Mouse (Mus musculus): ENCODE data around the gene Lin54. TPM values are rescaled to one million over a fixed set of nuclear protein-coding genes. Genes with fewer than 3 reads are reported as not detected.
A peak's percentile ranks its signal among the peaks of the same experiment; 100 is the strongest.

Gene Lin54
- polyA plus RNA-seq (2016; fragmentation: Nextera tagmentation; extraction: Ambion mirVana), result 10.4 and 13.4 TPM in 2 replicates

GRCm38 (mm10) chr5:100500458-100500961 is at the start of gene Lin54:
Gene Lin54, minus strand, starts transcription at chr5:100500639.
- Histone ChIP-seq H3K4me3 (peak within 1 kb of the TSS; percentile 88), H3K27ac (peak within 1 kb of the TSS; percentile 84), H3K27me3 (ENCODE audit: insufficient read depth, poor library complexity, severe bottlenecking) (no peaks in the 10 kb centered on the region), H3K36me3 (no peaks in the 10 kb centered on the region), H3K4me1 (peaks cover 18% of the 10 kb centered on the region), H3K9me3 (no peaks in the 10 kb centered on the region)
- WGBS, result 8% methylated on average over 60 of the region's 60 CpGs
- DNase-seq (ENCODE audit: low spot score), result peak; percentile 97

- WGBS, result 84% methylated on average over 1 of the region's 1 CpGs
- no peaks in the 10 kb centered on the region for H3K27me3 ChIP-seq (ENCODE audit: insufficient read depth, poor library complexity, severe bottlenecking)
- H3K4me3 ChIP-seq, result no peak overlapping the region
- no peaks in the 10 kb centered on the region for H3K9me3 ChIP-seq
- H3K4me1 ChIP-seq, result no peaks in the 10 kb centered on the region
- no peak overlapping the region for H3K27ac ChIP-seq
- peak; percentile 67 for DNase-seq (ENCODE audit: low spot score)
- H3K36me3 ChIP-seq, result peaks cover 48% of the 10 kb centered on the region
These were observed 49.7 kb upstream of the Lin54 start for GRCm38 (mm10) chr5:100550151-100550550.

- Histone ChIP-seq H3K27ac (no peak overlapping the region), H3K27me3 (ENCODE audit: insufficient read depth, poor library complexity, severe bottlenecking) (no peaks in the 10 kb centered on the region), H3K36me3 (peaks cover 56% of the 10 kb centered on the region), H3K4me3 (no peak overlapping the region), H3K9me3 (no peaks in the 10 kb centered on the region), H3K4me1 (no peaks in the 10 kb centered on the region)
- WGBS, result 92% methylated on average over 4 of the region's 4 CpGs
- peak; percentile 63 for DNase-seq (ENCODE audit: low spot score)
These were observed 48.9 kb upstream of the Lin54 start for GRCm38 (mm10) chr5:100549311-100549710.

DNA sequence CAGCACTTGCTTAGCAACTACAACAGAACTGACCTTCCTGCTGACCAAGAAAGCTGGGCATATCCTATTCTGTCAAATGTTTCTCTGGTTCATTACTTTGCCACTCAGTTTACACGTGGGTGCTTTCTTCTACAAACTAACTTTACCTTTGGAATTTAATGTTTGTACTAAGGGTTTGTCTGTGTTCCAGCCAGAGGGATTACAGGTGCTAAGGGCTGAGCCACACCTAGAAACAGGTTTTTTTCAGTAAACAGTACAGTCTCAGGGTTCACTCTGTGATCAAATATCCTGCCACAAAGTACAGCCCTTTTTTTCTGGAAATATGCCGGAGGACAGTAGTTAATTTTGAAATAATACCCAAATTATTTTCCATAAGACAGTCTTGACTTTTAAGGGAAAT is 47.8 kb upstream of the Lin54 start:
- no peak overlapping the region for H3K27ac ChIP-seq
- no peaks in the 10 kb centered on the region for H3K27me3 ChIP-seq (ENCODE audit: insufficient read depth, poor library complexity, severe bottlenecking)
- H3K4me3 ChIP-seq, result no peak overlapping the region
- H3K36me3 ChIP-seq, result peaks cover 67% of the 10 kb centered on the region
- no peaks in the 10 kb centered on the region for H3K4me1 ChIP-seq
- no peak for DNase-seq (ENCODE audit: low spot score)
- WGBS, result 95% methylated on average over 2 of the region's 2 CpGs
- no peaks in the 10 kb centered on the region for H3K9me3 ChIP-seq

GRCm38 (mm10) chr5:100546294-100547080 is 46.0 kb upstream of the Lin54 start:
- 88% methylated on average over 6 of the region's 6 CpGs for WGBS
- H3K27ac ChIP-seq, result no peak overlapping the region
- no peak overlapping the region for H3K4me3 ChIP-seq
- H3K4me1 ChIP-seq, result no peaks in the 10 kb centered on the region
- H3K9me3 ChIP-seq, result no peaks in the 10 kb centered on the region
- no peaks in the 10 kb centered on the region for H3K27me3 ChIP-seq (ENCODE audit: insufficient read depth, poor library complexity, severe bottlenecking)
- peak; percentile 59 for DNase-seq (ENCODE audit: low spot score)
- H3K36me3 ChIP-seq, result peaks cover 84% of the 10 kb centered on the region

DNA sequence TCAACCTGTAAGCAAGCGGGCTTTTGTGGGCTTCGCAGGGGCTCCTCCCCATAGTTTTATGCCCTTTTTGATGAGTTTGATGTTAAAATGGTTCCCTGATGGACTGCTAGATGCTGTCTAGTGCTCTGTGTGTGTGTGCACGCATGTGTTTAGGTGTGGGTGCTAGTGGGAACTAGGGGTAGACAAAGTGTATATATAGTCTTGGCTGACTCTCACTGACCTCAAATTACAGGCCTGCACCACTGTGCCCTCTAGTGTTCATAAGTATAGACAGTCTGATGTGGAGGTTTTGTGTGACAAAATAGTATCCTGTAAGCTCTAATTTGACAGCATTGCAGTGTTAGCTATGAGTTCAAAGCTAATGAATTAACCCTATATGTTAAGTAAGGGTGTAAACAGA is 36.2 kb upstream of the Lin54 start:
- Histone ChIP-seq H3K27me3 (ENCODE audit: insufficient read depth, poor library complexity, severe bottlenecking) (no peaks in the 10 kb centered on the region), H3K4me1 (peaks cover 3% of the 10 kb centered on the region; the same call in 1 of the 2 replicates), H3K9me3 (no peaks in the 10 kb centered on the region), H3K27ac (no peak overlapping the region), H3K4me3 (no peak overlapping the region), H3K36me3 (peaks cover 76% of the 10 kb centered on the region)
- 87% methylated on average over 3 of the region's 3 CpGs for WGBS
- no peak for DNase-seq (ENCODE audit: low spot score)

- H3K36me3 ChIP-seq, result peaks cover 78% of the 10 kb centered on the region
- 74% methylated on average over 7 of the region's 7 CpGs for WGBS
- no peak overlapping the region for H3K27ac ChIP-seq
- no peak for DNase-seq (ENCODE audit: low spot score)
- no peak overlapping the region for H3K4me3 ChIP-seq
- H3K4me1 ChIP-seq, result peaks cover 3% of the 10 kb centered on the region; the same call in 1 of the 2 replicates
- no peaks in the 10 kb centered on the region for H3K27me3 ChIP-seq (ENCODE audit: insufficient read depth, poor library complexity, severe bottlenecking)
- H3K9me3 ChIP-seq, result no peaks in the 10 kb centered on the region
These were observed 35.4 kb upstream of the Lin54 start for GRCm38 (mm10) chr5:100535826-100536225.

GRCm38 (mm10) chr5:100526164-100526563 is 25.7 kb upstream of the Lin54 start:
- Histone ChIP-seq H3K36me3 (peaks cover 49% of the 10 kb centered on the region), H3K4me3 (no peak overlapping the region), H3K27ac (no peak overlapping the region), H3K4me1 (peaks cover 4% of the 10 kb centered on the region; the same call in 1 of the 2 replicates), H3K9me3 (no peaks in the 10 kb centered on the region), H3K27me3 (ENCODE audit: insufficient read depth, poor library complexity, severe bottlenecking) (no peaks in the 10 kb centered on the region)
- WGBS, result 52% methylated on average over 7 of the region's 7 CpGs
- DNase-seq (ENCODE audit: low spot score), result no peak

DNA sequence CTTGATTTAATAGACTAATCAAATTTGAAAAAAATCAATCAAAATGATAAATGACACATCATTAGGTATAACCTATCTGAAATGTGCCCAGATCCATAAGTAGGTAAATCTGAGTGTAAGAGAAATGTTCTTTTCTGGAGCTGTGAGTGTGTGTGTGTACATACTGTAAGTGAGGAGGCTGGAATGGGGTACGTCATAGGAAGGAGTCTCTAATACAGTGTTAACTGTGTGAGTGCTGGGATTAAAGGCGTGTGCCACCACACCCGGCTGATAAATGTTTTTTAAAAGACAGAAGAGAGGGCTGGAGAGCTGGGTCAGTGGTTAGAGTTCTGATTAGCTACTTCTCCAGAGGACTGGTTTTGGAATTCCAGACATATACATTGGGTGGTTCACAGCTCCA is 25.2 kb upstream of the Lin54 start:
- WGBS, result 61% methylated on average over 3 of the region's 3 CpGs
- no peak overlapping the region for H3K4me3 ChIP-seq
- DNase-seq (ENCODE audit: low spot score), result no peak
- no peaks in the 10 kb centered on the region for H3K9me3 ChIP-seq
- H3K27me3 ChIP-seq (ENCODE audit: insufficient read depth, poor library complexity, severe bottlenecking), result no peaks in the 10 kb centered on the region
- H3K36me3 ChIP-seq, result peaks cover 44% of the 10 kb centered on the region
- H3K27ac ChIP-seq, result no peak overlapping the region
- peaks cover 4% of the 10 kb centered on the region; the same call in 1 of the 2 replicates for H3K4me1 ChIP-seq

- no peak for DNase-seq (ENCODE audit: low spot score)
- H3K36me3 ChIP-seq, result peaks cover 37% of the 10 kb centered on the region
- peaks cover 4% of the 10 kb centered on the region for H3K4me1 ChIP-seq
- 95% methylated on average over 9 of the region's 9 CpGs for WGBS
- no peak overlapping the region for H3K4me3 ChIP-seq
- no peak overlapping the region for H3K27ac ChIP-seq
- no peaks in the 10 kb centered on the region for H3K9me3 ChIP-seq
- no peaks in the 10 kb centered on the region for H3K27me3 ChIP-seq (ENCODE audit: insufficient read depth, poor library complexity, severe bottlenecking)
These were observed 24.5 kb upstream of the Lin54 start for GRCm38 (mm10) chr5:100524921-100525320.

DNA sequence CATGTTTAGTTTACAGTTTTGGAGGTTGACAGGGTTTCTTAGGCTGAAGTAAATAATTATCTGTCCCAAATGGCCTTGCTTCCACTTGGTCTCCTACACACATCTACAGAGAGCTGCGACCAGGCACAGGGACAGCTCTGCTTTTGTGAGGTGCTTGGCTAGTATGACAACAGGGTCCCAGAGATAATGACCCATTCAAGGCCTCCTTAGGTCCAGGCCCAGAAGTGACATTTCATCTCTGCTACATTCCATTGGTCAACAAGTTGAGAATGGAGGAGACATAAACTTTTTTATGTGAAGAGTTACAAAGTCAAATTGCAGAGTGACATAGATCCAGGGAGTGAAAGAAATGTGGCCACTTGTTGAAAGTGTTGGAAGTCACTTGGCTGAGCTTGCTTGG is 22.9 kb upstream of the Lin54 start:
- no peaks in the 10 kb centered on the region for H3K27me3 ChIP-seq (ENCODE audit: insufficient read depth, poor library complexity, severe bottlenecking)
- peaks cover 21% of the 10 kb centered on the region for H3K36me3 ChIP-seq
- no peaks in the 10 kb centered on the region for H3K9me3 ChIP-seq
- no peak overlapping the region for H3K4me3 ChIP-seq
- H3K4me1 ChIP-seq, result peaks cover 10% of the 10 kb centered on the region
- H3K27ac ChIP-seq, result no peak overlapping the region
- no peak for DNase-seq (ENCODE audit: low spot score)
- 87% methylated on average over 1 of the region's 1 CpGs for WGBS

DNA sequence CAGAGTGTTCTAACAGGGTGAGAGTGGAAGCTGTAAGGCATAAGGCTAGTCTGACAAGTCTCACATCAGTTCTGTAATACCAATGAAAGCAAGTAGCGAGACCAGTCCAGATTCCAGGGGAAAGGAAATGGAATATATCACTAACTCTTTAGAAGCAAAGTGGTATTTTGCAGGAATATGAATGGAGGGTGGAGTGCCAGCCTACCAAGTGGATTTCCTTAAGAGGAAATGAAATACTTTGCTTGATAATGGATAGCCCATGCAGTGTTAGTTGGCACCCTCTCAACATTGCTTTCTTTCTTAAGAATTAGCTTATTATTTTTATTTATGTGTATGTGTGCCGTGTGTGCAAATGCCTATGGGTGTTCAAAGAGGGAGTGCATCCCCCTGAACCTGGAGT is 19.8 kb upstream of the Lin54 start:
- H3K4me3 ChIP-seq, result no peak overlapping the region
- 88% methylated on average over 2 of the region's 2 CpGs for WGBS
- no peak for DNase-seq (ENCODE audit: low spot score)

GRCm38 (mm10) chr5:100519027-100519411 is 18.6 kb upstream of the Lin54 start:
- Histone ChIP-seq H3K36me3 (peaks cover 10% of the 10 kb centered on the region; the same call in 1 of the 2 replicates), H3K4me1 (peaks cover 6% of the 10 kb centered on the region), H3K9me3 (no peaks in the 10 kb centered on the region), H3K27ac (peak overlapping the region; percentile 95), H3K27me3 (ENCODE audit: insufficient read depth, poor library complexity, severe bottlenecking) (no peaks in the 10 kb centered on the region; the same call in 1 of the 2 replicates), H3K4me3 (peak overlapping the region; percentile 76)
- 4% methylated on average over 5 of the region's 5 CpGs for WGBS
- DNase-seq (ENCODE audit: low spot score), result no peak

More for the DNA sequence above, 19.8 kb upstream of the Lin54 start:
- no peaks in the 10 kb centered on the region for H3K9me3 ChIP-seq
- peaks cover 15% of the 10 kb centered on the region for H3K36me3 ChIP-seq
- peaks cover 6% of the 10 kb centered on the region for H3K4me1 ChIP-seq
- no peak overlapping the region for H3K27ac ChIP-seq
- H3K27me3 ChIP-seq (ENCODE audit: insufficient read depth, poor library complexity, severe bottlenecking), result no peaks in the 10 kb centered on the region

Data from heart, embryonic 10.5 days (tissue).